Mouse (Mus musculus): ENCODE data around the gene Xrra1. TPM values are rescaled to one million over a fixed set of nuclear protein-coding genes. Genes with fewer than 3 reads are reported as not detected.

Gene Xrra1
- polyA plus RNA-seq, 1 experiment from 2014 or later, result 0.07 TPM

GRCm38 (mm10) chr7:99873965-99874364, 15.0 kb downstream of the Xrra1 start:
- Histone ChIP-seq H3K4me3 (ENCODE audit: low read depth, low read length) (no peak overlapping the region), H3K9me3 (ENCODE audit: low read length) (no peaks in the 10 kb centered on the region), H3K27me3 (ENCODE audit: insufficient read depth, low read length) (no peaks in the 10 kb centered on the region), H3K4me2 (ENCODE audit: low read depth, low read length) (no peak overlapping the region), H3K36me3 (replicated peaks; ENCODE audit: insufficient read depth, low read length) (no peaks in the 10 kb centered on the region), H3K4me1 (ENCODE audit: insufficient read depth) (no peaks in the 10 kb centered on the region), H3K9ac (replicated peaks) (no peak overlapping the region), H3K27ac (ENCODE audit: low read depth) (no peak overlapping the region)
- DNase-seq (no peak), ATAC-seq (no peak)
- 65% methylated on average over 6 of the region's 6 CpGs for WGBS (ENCODE audit: insufficient replicate concordance)
- TF ChIP-seq EP300 (IDR thresholded peaks at IDR 0.05; ENCODE audit: low read depth) (no peak), CTCF (IDR thresholded peaks at IDR 0.05; ENCODE audit: low read depth) (no peak)

- WGBS (ENCODE audit: insufficient replicate concordance), result 48% methylated on average over 5 of the region's 5 CpGs
- Histone ChIP-seq H3K4me1 (ENCODE audit: insufficient read depth) (no peaks in the 10 kb centered on the region), H3K27me3 (ENCODE audit: insufficient read depth, low read length) (no peaks in the 10 kb centered on the region), H3K9ac (replicated peaks) (no peak overlapping the region), H3K4me3 (ENCODE audit: low read depth, low read length) (no peak overlapping the region), H3K27ac (ENCODE audit: low read depth) (no peak overlapping the region), H3K36me3 (replicated peaks; ENCODE audit: insufficient read depth, low read length) (no peaks in the 10 kb centered on the region), H3K4me2 (ENCODE audit: low read depth, low read length) (no peak overlapping the region), H3K9me3 (ENCODE audit: low read length) (no peaks in the 10 kb centered on the region)
- DNase-seq (no peak), ATAC-seq (no peak)
- TF ChIP-seq CTCF (IDR thresholded peaks at IDR 0.05; ENCODE audit: low read depth), result no peak
- no peak for TF ChIP-seq EP300 (IDR thresholded peaks at IDR 0.05; ENCODE audit: low read depth)
Observed at GRCm38 (mm10) chr7:99875891-99876290, 17.0 kb downstream of the Xrra1 start.

GRCm38 (mm10) chr7:99876345-99876744, 17.4 kb downstream of the Xrra1 start:
- DNase-seq, result peak; percentile 87
- Histone ChIP-seq H3K9ac (replicated peaks) (no peak overlapping the region), H3K4me2 (ENCODE audit: low read depth, low read length) (no peak overlapping the region), H3K27ac (ENCODE audit: low read depth) (no peak overlapping the region), H3K9me3 (ENCODE audit: low read length) (no peaks in the 10 kb centered on the region), H3K36me3 (replicated peaks; ENCODE audit: insufficient read depth, low read length) (no peaks in the 10 kb centered on the region), H3K4me3 (ENCODE audit: low read depth, low read length) (no peak overlapping the region), H3K27me3 (ENCODE audit: insufficient read depth, low read length) (no peaks in the 10 kb centered on the region), H3K4me1 (ENCODE audit: insufficient read depth) (no peaks in the 10 kb centered on the region)
- peak; percentile 44; the same call in 1 of the 2 replicates for ATAC-seq
- 3% methylated on average over 3 of the region's 3 CpGs for WGBS (ENCODE audit: insufficient replicate concordance)
- TF ChIP-seq CTCF (IDR thresholded peaks at IDR 0.05; ENCODE audit: low read depth) (peak; percentile 94), EP300 (IDR thresholded peaks at IDR 0.05; ENCODE audit: low read depth) (no peak)

DNA sequence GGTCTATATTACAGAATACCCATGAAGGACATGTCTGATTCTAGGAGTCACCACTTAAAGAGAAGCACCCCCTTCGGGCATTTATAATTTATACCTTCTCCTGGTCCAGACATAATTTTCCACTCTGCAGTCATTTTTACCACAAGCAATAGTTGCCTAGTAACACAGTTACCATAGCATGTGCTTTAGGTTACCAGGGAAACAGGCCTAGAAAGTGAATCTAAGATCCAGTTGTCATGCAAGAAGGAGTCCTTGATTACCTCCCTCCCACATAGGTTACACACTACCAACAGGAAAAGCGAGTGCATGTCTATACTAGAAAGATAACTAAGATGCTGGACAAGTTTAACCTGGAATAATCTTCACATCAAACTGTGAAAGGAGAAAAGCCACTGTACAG, 19.3 kb downstream of the Xrra1 start:
- DNase-seq (no peak), ATAC-seq (no peak)
- Histone ChIP-seq H3K4me1 (ENCODE audit: insufficient read depth) (no peaks in the 10 kb centered on the region), H3K4me2 (ENCODE audit: low read depth, low read length) (no peak overlapping the region), H3K27me3 (ENCODE audit: insufficient read depth, low read length) (no peaks in the 10 kb centered on the region), H3K9me3 (ENCODE audit: low read length) (no peaks in the 10 kb centered on the region), H3K9ac (replicated peaks) (no peak overlapping the region), H3K36me3 (replicated peaks; ENCODE audit: insufficient read depth, low read length) (no peaks in the 10 kb centered on the region), H3K27ac (ENCODE audit: low read depth) (no peak overlapping the region), H3K4me3 (ENCODE audit: low read depth, low read length) (no peak overlapping the region)
- TF ChIP-seq CTCF (IDR thresholded peaks at IDR 0.05; ENCODE audit: low read depth) (no peak), EP300 (IDR thresholded peaks at IDR 0.05; ENCODE audit: low read depth) (no peak)
- WGBS (ENCODE audit: insufficient replicate concordance), result 74% methylated on average over 2 of the region's 2 CpGs

- no peak for DNase-seq
- 50% methylated on average over 2 of the region's 2 CpGs for WGBS (ENCODE audit: insufficient replicate concordance)
- no peak for TF ChIP-seq EP300 (IDR thresholded peaks at IDR 0.05; ENCODE audit: low read depth)
- Histone ChIP-seq H3K4me2 (ENCODE audit: low read depth, low read length) (no peak overlapping the region), H3K9me3 (ENCODE audit: low read length) (no peaks in the 10 kb centered on the region), H3K36me3 (replicated peaks; ENCODE audit: insufficient read depth, low read length) (no peaks in the 10 kb centered on the region), H3K27ac (ENCODE audit: low read depth) (no peak overlapping the region), H3K27me3 (ENCODE audit: insufficient read depth, low read length) (no peaks in the 10 kb centered on the region), H3K4me1 (ENCODE audit: insufficient read depth) (no peaks in the 10 kb centered on the region), H3K4me3 (ENCODE audit: low read depth, low read length) (no peak overlapping the region), H3K9ac (replicated peaks) (no peak overlapping the region)
- no peak for ATAC-seq
Observed at GRCm38 (mm10) chr7:99887230-99887735, 28.4 kb downstream of the Xrra1 start.

GRCm38 (mm10) chr7:99887743-99888142, 28.8 kb downstream of the Xrra1 start:
- no peak for DNase-seq
- H3K4me2 ChIP-seq (ENCODE audit: low read depth, low read length), result no peak overlapping the region
- H3K36me3 ChIP-seq (replicated peaks; ENCODE audit: insufficient read depth, low read length), result no peaks in the 10 kb centered on the region
- H3K4me1 ChIP-seq (ENCODE audit: insufficient read depth), result no peaks in the 10 kb centered on the region
- no peak for ATAC-seq
- TF ChIP-seq CTCF (IDR thresholded peaks at IDR 0.05; ENCODE audit: low read depth) (no peak), EP300 (IDR thresholded peaks at IDR 0.05; ENCODE audit: low read depth) (no peak)
- no peak overlapping the region for H3K4me3 ChIP-seq (ENCODE audit: low read depth, low read length)
- H3K9ac ChIP-seq (replicated peaks), result no peak overlapping the region
- no peaks in the 10 kb centered on the region for H3K9me3 ChIP-seq (ENCODE audit: low read length)
- no peak overlapping the region for H3K27ac ChIP-seq (ENCODE audit: low read depth)
- H3K27me3 ChIP-seq (ENCODE audit: insufficient read depth, low read length), result no peaks in the 10 kb centered on the region
